Mouse (Mus musculus): Measurements from ENCODE around the gene Cradd. TPM values are rescaled to one million over a fixed set of nuclear protein-coding genes. Genes with fewer than 3 reads are reported as not detected.

Gene Cradd
- total and polyA plus RNA-seq, 3 experiments: 1.9 to 9.0 TPM; not detected in 1

DNA sequence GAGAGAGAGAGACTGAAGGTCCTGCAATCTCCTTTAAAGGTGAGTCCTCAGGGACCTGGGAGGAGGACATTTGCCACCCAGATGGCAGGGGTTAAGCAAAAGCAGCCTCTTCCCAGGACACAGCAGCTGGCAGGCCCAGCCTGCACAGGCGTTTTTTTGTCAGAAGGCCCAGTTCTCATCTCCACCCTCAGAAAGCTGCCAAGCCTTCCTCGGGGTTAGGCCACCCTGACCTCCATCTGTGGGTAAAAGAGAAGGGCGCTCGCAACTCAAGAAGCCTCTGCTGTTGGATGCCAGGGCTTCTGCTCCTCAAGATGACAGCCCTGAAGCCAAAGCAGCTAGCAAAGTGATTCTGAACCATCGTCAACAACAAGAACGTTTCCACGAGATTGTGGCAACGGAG, 184.3 kb downstream of the Cradd start:
- Histone ChIP-seq H3K4me1 (ENCODE audit: control insufficient read depth in 1 of 2, insufficient read depth in 2 of 2, low read length in 2 of 2) (no peaks in the 10 kb centered on the region), H3K36me3 (ENCODE audit: control insufficient read depth in 1 of 2, insufficient read depth in 2 of 2, low read length in 2 of 2) (no peaks in the 10 kb centered on the region; a peak in 1 of 4 replicates), H3K9ac (ENCODE audit: control insufficient read depth, low read depth, low read length, poor library complexity, severe bottlenecking) (no peak overlapping the region), H3K27me3 (ENCODE audit: control insufficient read depth in 1 of 2, insufficient read depth in 2 of 2, low read length in 2 of 2) (peaks cover 0 to 1% of the 10 kb centered on the region in 2 experiments; a peak in 1 of 4 replicates), H3K27ac (ENCODE audit: control insufficient read depth, low read depth, low read length) (no peak overlapping the region), H3K4me3 (ENCODE audit: control insufficient read depth in 1 of 2, insufficient read depth in 1 of 2, low read depth in 2 of 2, low read length in 2 of 2) (no peak overlapping the region), H3K79me2 (ENCODE audit: control insufficient read depth, insufficient read depth, low read length, poor library complexity) (no peaks in the 10 kb centered on the region), H3K9me3 (replicated peaks; ENCODE audit: insufficient read depth, low read length) (no peaks in the 10 kb centered on the region)
- DNase-seq (ENCODE audit: low read depth, low spot score): no peak
- TF ChIP-seq GABPA (IDR thresholded peaks at IDR 0.05; ENCODE audit: low read depth, low read length): no peak
- TF ChIP-seq ELF1 (IDR thresholded peaks at IDR 0.05; ENCODE audit: low read depth, low read length): no peak
- TF ChIP-seq MEF2A (IDR thresholded peaks at IDR 0.05; ENCODE audit: extremely low read depth, insufficient replicate concordance, low read depth, low read length, poor library complexity, severe bottlenecking): no peak
- no peak for TF ChIP-seq MAX (IDR thresholded peaks at IDR 0.05; ENCODE audit: low read length)
- TF ChIP-seq E2F4 (IDR thresholded peaks at IDR 0.05; ENCODE audit: borderline replicate concordance, low read depth, low read length): no peak
- TF ChIP-seq KAT2A (conservative IDR thresholded peaks at IDR 0.05; ENCODE audit: low read depth, low read length): no peak
- no peak for TF ChIP-seq SMC3 (IDR thresholded peaks at IDR 0.05; ENCODE audit: low read depth, low read length)
- TF ChIP-seq RCOR1 (IDR thresholded peaks at IDR 0.05; ENCODE audit: low read depth, low read length): no peak
- no peak for TF ChIP-seq MYC (IDR thresholded peaks at IDR 0.05; ENCODE audit: low read depth, low read length)
- TF ChIP-seq SIN3A (IDR thresholded peaks at IDR 0.05; ENCODE audit: low read length): no peak
- TF ChIP-seq RAD21 (IDR thresholded peaks at IDR 0.05; ENCODE audit: low read depth, low read length): no peak
- TF ChIP-seq MAZ (IDR thresholded peaks at IDR 0.05; ENCODE audit: low read depth, low read length): no peak
- no peak for TF ChIP-seq NELFE (IDR thresholded peaks at IDR 0.05; ENCODE audit: low read depth, low read length)

DNA sequence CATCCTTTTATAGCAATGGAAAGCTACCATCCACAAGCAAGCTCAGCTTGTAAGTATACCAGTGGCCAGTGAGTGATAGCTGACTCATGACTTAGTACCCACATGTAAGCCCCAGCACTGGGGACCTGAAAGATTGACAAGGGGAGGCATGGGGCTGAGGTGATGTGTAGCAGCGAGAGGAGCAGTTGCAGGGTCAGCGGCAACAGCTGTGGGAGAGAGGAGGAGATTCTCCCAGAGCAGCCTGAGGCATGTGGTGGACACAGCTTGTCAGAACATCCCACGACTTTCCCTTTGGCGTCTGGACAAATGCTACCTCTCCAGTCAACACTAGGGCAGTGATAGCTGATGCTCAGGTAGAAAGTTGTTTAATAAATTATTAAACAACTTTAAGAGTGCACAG, 190.9 kb downstream of the Cradd start:
- Histone ChIP-seq H3K9ac (ENCODE audit: control insufficient read depth, low read depth, low read length, poor library complexity, severe bottlenecking) (no peak overlapping the region), H3K27me3 (ENCODE audit: control insufficient read depth in 1 of 2, insufficient read depth in 2 of 2, low read length in 2 of 2) (peaks cover 1 to 4% of the 10 kb centered on the region in 2 experiments; a peak in 3 of 4 replicates), H3K4me1 (ENCODE audit: control insufficient read depth in 1 of 2, insufficient read depth in 2 of 2, low read length in 2 of 2) (no peaks in the 10 kb centered on the region), H3K4me3 (ENCODE audit: control insufficient read depth in 1 of 2, insufficient read depth in 1 of 2, low read depth in 2 of 2, low read length in 2 of 2) (no peak overlapping the region), H3K27ac (ENCODE audit: control insufficient read depth, low read depth, low read length) (no peak overlapping the region), H3K9me3 (replicated peaks; ENCODE audit: insufficient read depth, low read length) (no peaks in the 10 kb centered on the region), H3K36me3 (ENCODE audit: control insufficient read depth in 1 of 2, insufficient read depth in 2 of 2, low read length in 2 of 2) (no peaks in the 10 kb centered on the region), H3K79me2 (ENCODE audit: control insufficient read depth, insufficient read depth, low read length, poor library complexity) (no peaks in the 10 kb centered on the region)
- no peak for DNase-seq (ENCODE audit: low read depth, low spot score)
- TF ChIP-seq MAX (IDR thresholded peaks at IDR 0.05; ENCODE audit: low read length) (no peak), UBTF (IDR thresholded peaks at IDR 0.05; ENCODE audit: borderline replicate concordance, insufficient read depth, low read depth, low read length) (no peak), USF1 (IDR thresholded peaks at IDR 0.05; ENCODE audit: low read depth, low read length) (no peak), RAD21 (IDR thresholded peaks at IDR 0.05; ENCODE audit: low read depth, low read length) (no peak), ETS1 (IDR thresholded peaks at IDR 0.05; ENCODE audit: low read depth, low read length) (no peak), TAL1 (IDR thresholded peaks at IDR 0.05; ENCODE audit: low read length) (no peak), ZC3H11A (IDR thresholded peaks at IDR 0.05; ENCODE audit: low read depth, low read length) (no peak), GABPA (IDR thresholded peaks at IDR 0.05; ENCODE audit: low read depth, low read length) (no peak), ZKSCAN1 (IDR thresholded peaks at IDR 0.05; ENCODE audit: low read depth, low read length) (no peak), ELF1 (IDR thresholded peaks at IDR 0.05; ENCODE audit: low read depth, low read length) (no peak), TBP (IDR thresholded peaks at IDR 0.05; ENCODE audit: low read depth, low read length) (no peak), POLR2AphosphoS2 (IDR thresholded peaks at IDR 0.05; ENCODE audit: low read length) (no peak), ZMIZ1 (IDR thresholded peaks at IDR 0.05; ENCODE audit: low read depth, low read length) (no peak), NRF1 (IDR thresholded peaks at IDR 0.05; ENCODE audit: insufficient read depth, low read depth, low read length, poor library complexity, severe bottlenecking) (no peak), CTCF (IDR thresholded peaks at IDR 0.05 in 2 of 3, conservative IDR thresholded peaks at IDR 0.05 in 1 of 3; ENCODE audit: control insufficient read depth in 1 of 3, insufficient read depth in 1 of 3, low read depth in 2 of 3, low read length in 3 of 3, poor library complexity in 1 of 3, severe bottlenecking in 1 of 3) (no peak), HCFC1 (IDR thresholded peaks at IDR 0.05; ENCODE audit: low read depth, low read length) (no peak), CHD1 (IDR thresholded peaks at IDR 0.05; ENCODE audit: low read depth, low read length) (no peak)
